Mouse (Mus musculus): Measurements from ENCODE around the gene Cyp20a1. TPM values are rescaled to one million over a fixed set of nuclear protein-coding genes. Genes with fewer than 3 reads are reported as not detected.

Cyp20a1 gene
- polyA plus RNA-seq, 1 experiment from 2014 or later: 29.5 TPM

DNA sequence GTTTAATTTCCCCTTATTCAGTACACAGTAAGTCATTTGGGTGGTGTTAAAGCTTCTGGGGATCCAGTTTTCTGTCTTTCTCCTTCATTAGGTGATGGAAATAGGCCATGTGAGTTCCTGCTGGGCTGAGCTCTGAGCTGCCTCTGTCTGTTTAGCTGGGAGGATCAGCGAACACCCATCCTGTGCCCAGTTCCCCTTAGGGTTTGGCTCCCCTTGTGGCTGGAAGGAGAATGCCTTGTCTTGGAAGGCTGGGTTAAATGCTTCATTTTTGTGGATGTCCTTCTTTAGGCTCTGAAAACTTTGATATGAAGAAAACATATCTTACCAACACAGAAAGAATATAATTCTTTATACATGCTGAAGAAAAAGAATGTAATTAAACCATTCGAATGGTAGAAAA, 85.8 kb downstream of the Cyp20a1 start:
- no peaks in the 10 kb centered on the region for H3K9me3 ChIP-seq (ENCODE audit: control insufficient read depth, low read length)
- no peak overlapping the region for H3K4me2 ChIP-seq
- 71% methylated on average over 2 of the region's 2 CpGs for WGBS
- ATAC-seq (replicated peaks; ENCODE audit: low FRiP score) (no peak), DNase-seq (ENCODE audit: low spot score) (no peak)
- no peaks in the 10 kb centered on the region for H3K36me3 ChIP-seq (ENCODE audit: control insufficient read depth, insufficient read depth, low read length)
- H3K4me3 ChIP-seq (ENCODE audit: low read depth, low read length): no peak overlapping the region
- no peak overlapping the region for H3K27ac ChIP-seq (ENCODE audit: low read depth, low read length)
- no peaks in the 10 kb centered on the region for H3K4me1 ChIP-seq (replicated peaks; ENCODE audit: control insufficient read depth, insufficient read depth, low read length)
- H3K9ac ChIP-seq (ENCODE audit: low read depth, low read length): no peak overlapping the region
- no peaks in the 10 kb centered on the region for H3K27me3 ChIP-seq (replicated peaks; ENCODE audit: control insufficient read depth, insufficient read depth, low read length)

DNA sequence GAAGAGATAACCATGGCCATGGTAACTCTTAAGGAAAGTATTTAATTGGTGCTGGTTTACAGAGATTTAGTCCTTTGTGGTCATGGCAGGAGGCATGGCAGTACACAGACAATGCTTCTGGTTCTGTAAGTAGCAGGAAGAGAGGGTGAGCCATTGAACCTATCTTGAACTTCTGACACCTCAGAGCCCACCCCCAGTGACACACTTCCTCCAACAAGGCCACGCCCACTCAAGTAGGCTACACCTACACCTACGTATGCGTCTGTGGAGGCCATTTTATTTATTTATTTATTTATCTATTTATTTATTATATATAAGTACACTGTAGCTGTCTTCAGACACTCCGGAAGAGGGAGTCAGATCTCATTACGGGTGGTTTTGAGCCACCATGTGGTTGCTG, 88.4 kb downstream of the Cyp20a1 start:
- H3K27ac ChIP-seq (ENCODE audit: low read depth, low read length): no peak overlapping the region
- H3K4me1 ChIP-seq (replicated peaks; ENCODE audit: control insufficient read depth, insufficient read depth, low read length): no peaks in the 10 kb centered on the region
- WGBS: 84% methylated on average over 5 of the region's 5 CpGs
- H3K9me3 ChIP-seq (ENCODE audit: control insufficient read depth, low read length): no peaks in the 10 kb centered on the region
- ATAC-seq (replicated peaks; ENCODE audit: low FRiP score) (no peak), DNase-seq (ENCODE audit: low spot score) (no peak)
- H3K4me2 ChIP-seq: no peak overlapping the region
- no peak overlapping the region for H3K4me3 ChIP-seq (ENCODE audit: low read depth, low read length)
- no peaks in the 10 kb centered on the region for H3K27me3 ChIP-seq (replicated peaks; ENCODE audit: control insufficient read depth, insufficient read depth, low read length)
- peaks cover 2% of the 10 kb centered on the region; the same call in 1 of the 2 replicates for H3K36me3 ChIP-seq (ENCODE audit: control insufficient read depth, insufficient read depth, low read length)
- H3K9ac ChIP-seq (ENCODE audit: low read depth, low read length): no peak overlapping the region

GRCm38 (mm10) chr1:60432497-60432896, 89.4 kb downstream of the Cyp20a1 start:
- DNase-seq (ENCODE audit: low spot score): no peak
- 35% methylated on average over 1 of the region's 1 CpGs for WGBS
- no peak for ATAC-seq (replicated peaks; ENCODE audit: low FRiP score)

More at GRCm38 (mm10) chr1:60432497-60432896, 89.4 kb downstream of the Cyp20a1 start:
- H3K27ac ChIP-seq (ENCODE audit: low read depth, low read length): no peak overlapping the region
- H3K4me2 ChIP-seq: no peak overlapping the region
- no peaks in the 10 kb centered on the region for H3K9me3 ChIP-seq (ENCODE audit: control insufficient read depth, low read length)
- H3K36me3 ChIP-seq (ENCODE audit: control insufficient read depth, insufficient read depth, low read length): peaks cover 3% of the 10 kb centered on the region; the same call in 1 of the 2 replicates
- no peak overlapping the region for H3K9ac ChIP-seq (ENCODE audit: low read depth, low read length)
- no peak overlapping the region for H3K4me3 ChIP-seq (ENCODE audit: low read depth, low read length)
- H3K4me1 ChIP-seq (replicated peaks; ENCODE audit: control insufficient read depth, insufficient read depth, low read length): no peaks in the 10 kb centered on the region
- no peaks in the 10 kb centered on the region for H3K27me3 ChIP-seq (replicated peaks; ENCODE audit: control insufficient read depth, insufficient read depth, low read length)

Other genes starting within 250 kb of the Cyp20a1 start
- gene Carf, start 245.1 kb upstream of the Cyp20a1 start, polyA plus RNA-seq (2014; fragmentation: Nextera tagmentation; extraction: Ambion mirVana): 5.7 and 5.9 TPM in 2 replicates
- 104 and 107 TPM in 2 replicates for gene Wdr12, start 244.7 kb upstream of the Cyp20a1 start, polyA plus RNA-seq (2014; fragmentation: Nextera tagmentation; extraction: Ambion mirVana)
- 3.3 and 3.6 TPM in 2 replicates for gene Nbeal1, start 162.7 kb upstream of the Cyp20a1 start, polyA plus RNA-seq (2014; fragmentation: Nextera tagmentation; extraction: Ambion mirVana)
- gene Abi2, start 66.3 kb downstream of the Cyp20a1 start, polyA plus RNA-seq (2014; fragmentation: Nextera tagmentation; extraction: Ambion mirVana): 20.2 and 21.5 TPM in 2 replicates
- gene Raph1, start 223.8 kb downstream of the Cyp20a1 start, polyA plus RNA-seq (2014; fragmentation: Nextera tagmentation; extraction: Ambion mirVana): 66.7 and 68.9 TPM in 2 replicates